Mouse (Mus musculus) lung, embryonic 16.5 days (tissue): ENCODE data around the gene Heatr5a. TPM values are rescaled to one million over a fixed set of nuclear protein-coding genes. Genes with fewer than 3 reads are reported as not detected.

Source experiments
- ATAC-seq: fragments of 200-750 bp; cut with Nextera tagmentation; 2 replicates; pipeline ENCODE4 v1.8.0; 2017; ENCODE audit warnings: low read depth, mild to moderate bottlenecking, moderate library complexity
- H3K27ac ChIP-seq: fragments of 300-500 bp; sonication (generic); 2 replicates; pipeline ENCODE4 v1.5.1; 2014; ENCODE audit warnings: mild to moderate bottlenecking, control low read depth, low read length
- H3K27me3 ChIP-seq: fragments of 300-500 bp; sonication (generic); 2 replicates; pipeline ENCODE4 v1.6.1; 2014; ENCODE audit warnings: low read depth, low read length, mixed read lengths; ENCODE audit not compliant: control insufficient read depth, insufficient read depth
- H3K36me3 ChIP-seq: fragments of 300-500 bp; sonication (generic); 2 replicates; pipeline ENCODE4 v1.6.1; 2014; ENCODE audit warnings: low read length; ENCODE audit not compliant: control insufficient read depth, insufficient read depth
- H3K4me1 ChIP-seq: fragments of 300-500 bp; sonication (generic); replicated peaks from 2 replicates; pipeline ENCODE4 v1.6.1; 2014; ENCODE audit warnings: low read length, mixed read lengths; ENCODE audit not compliant: control insufficient read depth, insufficient read depth
- H3K4me2 ChIP-seq: fragments of 300-500 bp; sonication (generic); 2 replicates; pipeline ENCODE4 v1.6.1; 2014; ENCODE audit warnings: low read depth, low read length, control low read depth
- H3K4me3 ChIP-seq: fragments of 300-500 bp; sonication (generic); 2 replicates; pipeline ENCODE4 v1.5.1; 2014; ENCODE audit warnings: mild to moderate bottlenecking, low read length, control low read depth
- H3K9ac ChIP-seq: fragments of 300-500 bp; sonication (generic); 2 replicates; pipeline ENCODE4 v1.6.1; 2014; ENCODE audit warnings: low read length, control low read depth
- H3K9me3 ChIP-seq: fragments of 300-500 bp; sonication (generic); 2 replicates; pipeline ENCODE4 v1.6.1; 2016; ENCODE audit warnings: low read length; ENCODE audit not compliant: control insufficient read depth
- WGBS: fragments of 180-500 bp; shearing (Covaris S2); extraction: QIAGEN DNeasy Blood & Tissue Kit; methylation state at CpG from one replicate; pipeline ENCODE4 v1.1.7; 2014; 5-methylcytosine and 5-hydroxymethylcytosine counted together
- polyA plus RNA-seq: library from polyadenylated mRNA; unstranded; fragments of >200 nt; fragmentation: Nextera tagmentation; extraction: Ambion mirVana; gene quantifications from 2 replicates; pipeline ENCODE4 v1.2.1, GENCODE M21; 2015

Gene Heatr5a
- polyA plus RNA-seq, 1 experiment from 2014 or later: 14.9 TPM

DNA sequence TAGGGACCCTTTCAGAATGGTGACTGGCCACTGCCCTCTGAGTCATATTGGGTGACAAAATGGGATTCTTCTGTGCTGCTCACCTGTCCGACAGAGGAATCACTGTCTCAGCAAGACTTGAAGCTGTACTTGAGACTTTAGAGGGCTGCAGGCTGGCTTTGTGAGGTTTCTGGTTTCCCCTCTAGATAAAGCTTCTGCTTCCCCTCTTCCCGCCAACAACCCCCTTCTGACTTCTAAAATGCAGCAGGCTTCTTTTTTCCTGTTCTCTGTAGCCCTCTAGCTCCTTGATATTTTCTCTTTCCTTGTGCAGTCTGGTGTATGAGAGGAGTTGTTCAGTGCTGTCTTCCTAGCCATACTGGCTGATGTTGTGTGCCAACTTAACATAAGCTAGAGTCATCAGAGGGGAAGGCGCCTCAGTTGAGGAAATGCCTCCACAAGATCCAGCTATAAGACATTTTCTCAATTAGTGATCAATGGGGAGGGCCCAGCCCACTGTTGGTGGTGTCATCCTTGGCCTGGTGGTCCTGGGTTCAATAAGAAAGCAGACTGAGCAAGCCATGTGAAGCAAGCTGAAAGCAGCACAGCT is 14.1 kb upstream of the Heatr5a start:
- Histone ChIP-seq H3K9me3 (no peaks in the 10 kb centered on the region), H3K4me2 (no peak overlapping the region), H3K27ac (no peak overlapping the region), H3K27me3 (no peaks in the 10 kb centered on the region), H3K4me3 (no peak overlapping the region), H3K9ac (no peak overlapping the region), H3K36me3 (no peaks in the 10 kb centered on the region; the same call in 1 of the 2 replicates), H3K4me1 (no peaks in the 10 kb centered on the region)
- ATAC-seq: no peak
- WGBS: 83% methylated on average over 3 of the region's 3 CpGs

DNA sequence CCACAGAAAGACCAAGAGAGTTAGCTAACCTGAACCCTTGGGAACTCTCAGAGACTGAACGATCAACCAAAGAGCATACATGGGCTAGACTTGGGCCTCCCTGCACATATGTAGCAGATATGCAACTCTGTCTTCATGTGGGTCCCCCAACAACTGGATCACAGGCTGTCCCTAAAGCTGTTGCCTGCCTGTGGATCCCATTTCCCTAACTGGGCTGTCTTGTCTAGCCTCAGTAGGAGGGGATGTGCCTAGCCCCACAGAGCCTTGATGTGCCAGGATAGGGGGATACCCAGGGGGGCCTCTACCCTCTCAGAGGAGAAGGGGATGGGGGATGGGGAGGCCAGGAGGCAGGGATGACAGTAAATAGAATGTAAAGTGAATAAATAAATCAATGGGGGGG is 12.5 kb upstream of the Heatr5a start:
- Histone ChIP-seq H3K36me3 (no peaks in the 10 kb centered on the region; the same call in 1 of the 2 replicates), H3K4me2 (no peak overlapping the region), H3K27ac (no peak overlapping the region), H3K9ac (no peak overlapping the region), H3K4me1 (no peaks in the 10 kb centered on the region), H3K27me3 (no peaks in the 10 kb centered on the region), H3K4me3 (no peak overlapping the region), H3K9me3 (no peaks in the 10 kb centered on the region)
- no peak for ATAC-seq
- whole genome bisulfite sequencing: 100% methylated on average over 1 of the region's 1 CpGs

DNA sequence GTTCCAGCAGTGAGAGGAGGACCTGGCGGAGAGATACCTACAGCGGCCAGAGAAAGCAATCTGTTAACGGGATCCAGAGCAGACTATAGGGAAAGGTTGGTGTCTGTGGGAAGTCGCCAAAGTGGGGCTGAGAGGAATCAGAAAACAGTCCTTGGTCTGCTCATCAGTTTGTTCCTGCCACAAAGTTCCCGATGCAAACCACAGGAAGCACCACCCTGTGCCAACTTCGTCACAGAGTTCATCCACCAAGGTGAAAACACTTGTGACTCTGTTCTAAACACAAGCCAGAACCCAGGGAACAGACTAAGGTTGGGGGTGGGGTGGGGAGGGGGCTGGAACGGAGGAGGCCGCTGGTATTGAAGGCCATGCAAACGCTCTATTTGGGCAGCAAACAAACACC is 5.4 kb upstream of the Heatr5a start:
- no peak overlapping the region for H3K4me2 ChIP-seq
- H3K4me3 ChIP-seq: no peak overlapping the region
- no peaks in the 10 kb centered on the region for H3K4me1 ChIP-seq
- ATAC-seq: no peak
- H3K9me3 ChIP-seq: no peaks in the 10 kb centered on the region; the same call in 1 of the 2 replicates
- no peaks in the 10 kb centered on the region for H3K36me3 ChIP-seq
- 58% methylated on average over 9 of the region's 9 CpGs for WGBS
- H3K27ac ChIP-seq: no peak overlapping the region
- no peak overlapping the region for H3K9ac ChIP-seq
- no peaks in the 10 kb centered on the region for H3K27me3 ChIP-seq

DNA sequence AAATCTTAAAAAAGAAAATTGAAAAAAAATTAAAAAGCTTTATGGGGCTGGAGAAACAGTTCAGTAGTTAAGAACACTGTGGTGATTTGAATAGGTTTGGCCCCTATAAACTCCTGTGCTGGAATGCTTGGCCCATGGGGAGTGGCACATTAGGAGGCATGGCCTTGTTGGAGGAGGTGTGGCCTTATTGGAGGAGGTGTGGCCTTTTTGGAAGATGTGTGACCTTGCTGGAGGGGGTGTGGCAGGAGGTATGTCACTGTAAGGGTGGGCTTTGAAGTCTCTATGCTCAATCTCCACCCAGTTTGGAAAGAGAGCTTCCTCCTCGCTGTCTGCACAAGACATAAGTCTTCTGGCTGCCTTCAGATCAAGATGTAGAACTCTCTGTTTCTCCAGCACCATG is 3.3 kb upstream of the Heatr5a start:
- Histone ChIP-seq H3K4me3 (no peak overlapping the region), H3K27me3 (no peaks in the 10 kb centered on the region), H3K4me2 (no peak overlapping the region), H3K9me3 (no peaks in the 10 kb centered on the region; the same call in 1 of the 2 replicates), H3K4me1 (peaks cover 8% of the 10 kb centered on the region), H3K27ac (no peak overlapping the region), H3K9ac (no peak overlapping the region), H3K36me3 (no peaks in the 10 kb centered on the region)
- WGBS: 76% methylated on average over 1 of the region's 1 CpGs
- ATAC-seq: no peak

DNA sequence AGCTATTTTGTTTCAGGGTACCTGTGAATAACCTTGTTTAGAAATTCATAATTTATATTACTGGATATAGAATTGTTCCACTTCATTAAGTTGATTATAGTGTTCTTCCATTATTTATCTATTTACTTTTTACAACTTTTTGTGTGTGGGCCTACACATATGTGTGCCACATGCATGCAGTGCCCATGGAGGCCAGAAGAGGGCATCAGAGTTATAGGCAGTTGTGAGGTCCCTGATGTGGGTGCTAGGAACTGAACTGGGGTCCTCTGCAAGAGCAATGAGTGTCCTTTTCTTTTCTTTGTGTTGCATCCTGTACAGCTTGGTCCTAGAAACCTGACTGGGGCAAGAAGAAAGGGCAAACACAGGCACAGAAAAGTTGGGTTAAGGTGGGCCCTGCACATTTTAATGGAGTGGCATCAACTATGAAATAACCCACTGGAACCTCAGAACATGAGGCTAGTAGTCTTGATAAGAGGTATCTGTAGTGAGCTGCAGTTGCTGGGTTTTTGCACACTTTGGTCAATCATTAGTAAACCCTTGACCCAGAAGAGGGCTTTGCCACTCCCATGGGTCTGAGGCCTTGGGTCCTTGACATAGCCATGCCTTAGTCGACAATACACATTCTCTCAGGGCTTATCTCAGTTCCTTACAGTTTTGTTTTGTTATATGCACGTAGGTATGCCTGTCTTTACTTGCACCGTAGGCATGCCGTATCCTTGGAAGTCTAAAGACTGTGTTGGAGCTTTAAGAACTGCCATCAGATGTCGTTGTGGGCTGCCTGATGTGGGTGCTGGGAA is 1.3 kb upstream of the Heatr5a start:
- peaks cover 9% of the 10 kb centered on the region for H3K4me1 ChIP-seq
- H3K9me3 ChIP-seq: no peaks in the 10 kb centered on the region; the same call in 1 of the 2 replicates
- no peaks in the 10 kb centered on the region for H3K36me3 ChIP-seq
- no peaks in the 10 kb centered on the region for H3K27me3 ChIP-seq
- no peak overlapping the region for H3K9ac ChIP-seq
- no peak for ATAC-seq
- 87% methylated on average over 5 of the region's 5 CpGs for WGBS
- no peak overlapping the region for H3K4me3 ChIP-seq
- no peak overlapping the region for H3K4me2 ChIP-seq
- no peak overlapping the region for H3K27ac ChIP-seq

DNA sequence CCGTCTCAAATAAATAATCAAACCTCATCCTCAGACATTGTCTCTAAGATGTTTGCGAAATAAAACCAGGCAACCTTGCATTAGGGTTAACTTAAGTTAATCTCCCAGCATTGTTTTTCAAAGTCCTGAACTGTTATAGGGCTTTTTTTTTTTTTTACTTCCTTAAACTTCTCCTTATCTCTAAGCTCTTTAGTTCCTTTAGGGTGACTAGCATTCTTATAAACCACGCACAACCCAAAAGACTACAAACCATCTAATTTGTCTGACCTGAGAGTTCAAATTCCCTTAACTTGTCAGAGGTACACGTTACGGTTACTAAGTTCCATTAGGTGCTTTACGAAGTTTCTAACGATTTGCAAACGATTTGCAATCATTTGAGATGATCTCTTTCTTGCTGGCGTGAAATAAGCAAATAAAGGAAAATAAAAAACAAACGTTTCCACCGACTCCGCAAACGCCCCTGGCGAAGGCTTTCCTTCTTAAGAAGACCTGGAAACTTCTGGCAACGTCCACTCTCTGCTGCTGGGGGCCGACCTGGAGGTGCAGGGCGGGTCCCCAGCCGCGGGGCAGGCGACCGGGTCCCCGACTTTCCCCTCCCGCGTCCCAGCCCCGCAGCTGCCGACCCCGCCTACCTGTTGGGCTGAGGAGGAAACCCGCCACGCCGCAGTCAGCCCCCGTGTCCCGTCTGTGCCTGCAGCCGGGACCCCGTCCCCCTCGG is 610 bp downstream of the Heatr5a start:
- ATAC-seq: peak; percentile 65
- WGBS: under 1% methylated on average over 33 of the region's 35 CpGs
- Histone ChIP-seq H3K4me1 (peaks cover 9% of the 10 kb centered on the region), H3K27ac (peak overlapping the region; percentile 94), H3K27me3 (no peaks in the 10 kb centered on the region), H3K4me3 (peak overlapping the region; percentile 98), H3K9me3 (no peaks in the 10 kb centered on the region; the same call in 1 of the 2 replicates), H3K9ac (peak overlapping the region; percentile 91), H3K36me3 (no peaks in the 10 kb centered on the region), H3K4me2 (peak overlapping the region; percentile 65)

DNA sequence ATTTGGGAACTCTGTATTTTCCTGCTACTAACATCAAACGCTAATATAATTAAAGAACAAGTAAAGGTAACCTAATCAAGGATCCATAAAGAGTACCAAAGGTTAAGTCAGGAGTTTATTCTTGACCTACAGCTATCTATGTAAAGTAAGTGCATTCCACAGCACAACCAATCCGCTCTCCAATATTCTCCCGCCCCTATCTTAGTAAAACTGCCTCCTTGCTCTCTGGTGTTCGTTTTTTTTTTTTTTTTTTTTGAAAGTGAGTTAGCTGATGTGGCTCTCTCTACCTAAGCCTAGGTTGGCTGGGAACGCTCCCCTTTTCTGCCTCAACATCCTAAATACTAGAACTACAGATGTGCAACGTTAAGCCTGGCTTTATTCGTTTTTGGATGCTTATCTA is 1.2 kb downstream of the Heatr5a start:
- Histone ChIP-seq H3K9ac (peak overlapping the region; percentile 91), H3K4me1 (peaks cover 9% of the 10 kb centered on the region), H3K27ac (no peak overlapping the region), H3K4me2 (peak overlapping the region; percentile 65), H3K36me3 (no peaks in the 10 kb centered on the region), H3K4me3 (peak overlapping the region; percentile 98), H3K27me3 (no peaks in the 10 kb centered on the region), H3K9me3 (no peaks in the 10 kb centered on the region; the same call in 1 of the 2 replicates)
- no peak for ATAC-seq
- 13% methylated on average over 7 of the region's 7 CpGs for WGBS

DNA sequence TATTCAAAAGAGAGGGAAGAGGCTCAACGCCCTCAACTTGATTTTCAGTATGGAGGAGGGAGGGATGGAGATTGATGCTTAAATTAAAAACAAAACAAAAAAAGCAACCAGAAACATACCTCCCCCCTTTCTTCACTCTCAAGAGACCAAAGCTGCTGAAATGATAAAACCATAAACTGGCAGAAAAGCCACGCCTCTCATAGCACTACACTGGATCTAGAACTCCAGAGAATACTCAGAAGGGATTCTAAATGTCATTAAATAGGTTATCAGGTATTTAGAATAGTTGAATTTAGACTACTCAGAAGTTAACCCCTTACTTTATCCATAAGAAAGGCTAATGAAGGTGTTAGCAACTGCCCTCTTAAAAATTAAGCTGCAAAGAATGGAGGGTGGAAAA is 2.0 kb downstream of the Heatr5a start:
- Histone ChIP-seq H3K4me3 (no peak overlapping the region), H3K9me3 (no peaks in the 10 kb centered on the region; the same call in 1 of the 2 replicates)

More for the DNA sequence above, 2.0 kb downstream of the Heatr5a start:
- Histone ChIP-seq H3K27me3 (no peaks in the 10 kb centered on the region), H3K36me3 (no peaks in the 10 kb centered on the region), H3K4me1 (peaks cover 14% of the 10 kb centered on the region), H3K9ac (no peak overlapping the region), H3K27ac (no peak overlapping the region), H3K4me2 (no peak overlapping the region)
- 84% methylated on average over 2 of the region's 2 CpGs for WGBS
- ATAC-seq: no peak
